Mouse (Mus musculus) effector memory CD4-positive, alpha-beta T cell, adult 7 months (primary cell): Measurements from ENCODE around the gene Wdr53. TPM values are rescaled to one million over a fixed set of nuclear protein-coding genes. Genes with fewer than 3 reads are reported as not detected.

Source experiments
- polyA plus RNA-seq: library from polyadenylated mRNA; unstranded; fragments of 100-300 nt; shearing (Covaris generic); gene quantifications from one replicate; pipeline ENCODE4 v1.2.1, GENCODE M21; 2017

Wdr53 gene
- 11.0 TPM for polyA plus RNA-seq

DNA sequence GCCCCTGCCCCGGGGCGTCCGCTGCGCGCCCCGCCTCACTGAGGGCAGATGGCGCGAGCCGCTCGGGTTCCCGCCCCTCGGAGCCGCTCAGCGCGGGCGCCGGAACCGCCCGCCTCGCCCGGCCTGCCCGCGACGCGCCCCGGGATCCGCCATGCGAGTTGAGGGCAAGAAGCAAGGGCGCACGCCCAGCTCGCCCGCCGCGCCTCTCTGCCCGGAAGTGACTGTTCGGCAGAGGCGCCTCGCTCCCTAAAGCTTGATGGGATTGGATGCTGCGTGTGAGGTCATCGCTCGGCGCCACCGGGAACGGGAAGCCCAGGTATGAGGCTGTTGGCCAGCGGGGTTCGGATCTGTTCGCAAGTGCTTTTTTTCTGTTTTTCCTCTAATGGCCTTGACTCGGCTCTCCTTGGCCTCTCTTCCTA, at the start of gene Wdr53, which contains the start of gene Fbxo45:
Gene Wdr53 (plus strand): TSS at position 276 of the 419 bp plus-strand sequence.
Gene Fbxo45 (minus strand): TSS at position 207 of the 419 bp plus-strand sequence.

DNA sequence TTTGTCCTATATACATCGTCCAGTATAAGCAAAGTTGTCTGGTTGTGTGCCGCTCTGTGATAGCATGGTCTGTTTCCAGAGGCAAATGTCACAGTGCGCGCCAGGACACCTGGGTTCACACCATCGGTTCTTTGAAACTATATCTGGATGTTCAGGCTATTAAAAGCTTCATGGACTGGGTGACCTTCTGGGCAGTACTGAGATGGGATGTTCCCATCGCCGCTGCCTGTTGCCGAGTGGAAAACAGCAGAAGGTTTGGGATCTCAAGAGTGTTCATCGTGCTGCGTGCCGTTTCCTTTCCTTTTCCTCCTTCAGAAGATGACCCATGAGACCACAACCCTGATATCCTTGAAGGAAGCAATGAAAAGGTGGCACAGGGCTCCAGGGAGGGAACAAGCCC, 24.3 kb downstream of the Wdr53 start, which contains the start of gene Smco1:
Gene Smco1 (plus strand): TSS at position 178 of the 400 bp plus-strand sequence.

GRCm38 (mm10) chr16:32277308-32278256, 30.6 kb downstream of the Wdr53 start, which contains the start of gene Rnf168:
Gene Rnf168 (plus strand): TSS chr16:32277459.

Other genes with a start within 250 kb of the Wdr53 start
- 18.0 TPM for gene Senp5, start 243.9 kb upstream of the Wdr53 start, polyA plus RNA-seq
- gene Pak2, start 167.9 kb upstream of the Wdr53 start, polyA plus RNA-seq = 116 TPM
- gene Pigx, start 147.5 kb upstream of the Wdr53 start, polyA plus RNA-seq = 72.8 TPM
- gene Cep19, start 147.4 kb upstream of the Wdr53 start, polyA plus RNA-seq = 7.4 TPM
- 46.6 TPM for gene Nrros, start 81.6 kb upstream of the Wdr53 start, polyA plus RNA-seq
- not detected for gene Bex6, start 67.4 kb upstream of the Wdr53 start, polyA plus RNA-seq
- gene Fbxo45, start 69 bp upstream of the Wdr53 start, polyA plus RNA-seq = 14.2 TPM
- 0.27 TPM for gene Smco1, start 24.2 kb downstream of the Wdr53 start, polyA plus RNA-seq
- 20.4 TPM for gene Rnf168, start 30.2 kb downstream of the Wdr53 start, polyA plus RNA-seq
- gene Ubxn7, start 85.0 kb downstream of the Wdr53 start, polyA plus RNA-seq = 40.4 TPM
- not detected for gene Tm4sf19, start 153.3 kb downstream of the Wdr53 start, polyA plus RNA-seq
- gene Tctex1d2, start 172.5 kb downstream of the Wdr53 start, polyA plus RNA-seq = 3.0 TPM
- 10.9 TPM for gene Pcyt1a, start 183.7 kb downstream of the Wdr53 start, polyA plus RNA-seq
- not detected for gene Slc51a, start 240.7 kb downstream of the Wdr53 start, polyA plus RNA-seq
- not detected for gene Zdhhc19, start 249.0 kb downstream of the Wdr53 start, polyA plus RNA-seq